Mouse (Mus musculus) neural tube, embryonic 13.5 days (tissue): ENCODE measurements around the gene Eif4g3. TPM values are rescaled to one million over a fixed set of nuclear protein-coding genes. Genes with fewer than 3 reads are reported as not detected.

ENCODE experiments used
- ATAC-seq: fragments of 200-750 bp; cut with Nextera tagmentation; 2 replicates; pipeline ENCODE4 v1.8.0; 2017; ENCODE audit warnings: low read depth, mild to moderate bottlenecking, moderate TSS enrichment, moderate library complexity
- H3K27ac ChIP-seq: fragments of 300-500 bp; sonication (generic); replicated peaks from 2 replicates; pipeline ENCODE4 v1.5.1; 2015; ENCODE audit warnings: moderate library complexity, mild to moderate bottlenecking, inconsistent platforms
- H3K27me3 ChIP-seq: fragments of 300-500 bp; sonication (generic); 2 replicates; pipeline ENCODE4 v1.6.1; 2015; ENCODE audit warnings: mild to moderate bottlenecking, inconsistent platforms
- H3K36me3 ChIP-seq: fragments of 300-500 bp; sonication (generic); 2 replicates; pipeline ENCODE4 v1.6.1; 2015; ENCODE audit warnings: mild to moderate bottlenecking, inconsistent platforms
- H3K4me1 ChIP-seq: fragments of 300-500 bp; sonication (generic); replicated peaks from 2 replicates; pipeline ENCODE4 v1.6.1; 2015; ENCODE audit warnings: inconsistent platforms
- H3K4me2 ChIP-seq: fragments of 300-500 bp; sonication (generic); 2 replicates; pipeline ENCODE4 v1.6.1; 2015; ENCODE audit warnings: inconsistent platforms, mild to moderate bottlenecking, moderate library complexity
- H3K4me3 ChIP-seq: fragments of 300-500 bp; sonication (generic); 2 replicates; pipeline ENCODE4 v1.5.1; 2015; ENCODE audit warnings: mild to moderate bottlenecking, inconsistent platforms
- H3K9ac ChIP-seq: fragments of 300-500 bp; sonication (generic); 2 replicates; pipeline ENCODE4 v1.6.1; 2015; ENCODE audit warnings: moderate library complexity, mild to moderate bottlenecking, inconsistent platforms
- H3K9me3 ChIP-seq: fragments of 300-500 bp; sonication (generic); 2 replicates; pipeline ENCODE4 v1.6.1; 2016; ENCODE audit warnings: inconsistent platforms
- WGBS: fragments of 180-500 bp; shearing (Covaris S2); methylation state at CpG from one replicate; pipeline ENCODE4 v1.1.7; 2015; 5-methylcytosine and 5-hydroxymethylcytosine counted together
- polyA plus RNA-seq: library from polyadenylated mRNA; unstranded; fragments of >200 nt; fragmentation: Nextera tagmentation; extraction: Ambion mirVana; gene quantifications from 2 replicates; pipeline ENCODE4 v1.2.1, GENCODE M21; 2015

Gene Eif4g3
- polyA plus RNA-seq, 1 experiment from 2014 or later = 51.1 TPM

DNA sequence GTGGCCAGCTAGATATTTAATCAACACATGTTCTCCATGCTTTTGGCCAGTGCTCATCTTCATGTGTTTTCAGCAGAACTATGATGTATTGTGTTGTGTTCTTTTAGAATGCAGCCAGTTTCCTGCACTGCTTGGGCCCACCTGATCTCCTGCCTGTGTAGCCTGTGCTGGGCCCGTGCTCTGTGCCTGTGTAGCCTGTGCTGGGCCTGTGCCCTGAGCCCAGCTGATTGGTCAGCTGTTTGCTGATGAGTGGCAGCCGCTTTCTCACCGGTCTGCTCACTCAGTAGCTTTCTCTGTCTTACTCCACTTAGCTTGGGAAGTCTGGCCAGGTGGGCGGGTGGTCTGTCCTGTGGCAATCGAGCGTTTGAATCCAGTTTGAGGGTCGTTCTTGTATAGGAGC is 107.6 kb downstream of the Eif4g3 start:
- no peaks in the 10 kb centered on the region for H3K9me3 ChIP-seq
- WGBS = 88% methylated on average over 7 of the region's 7 CpGs
- 0 out of 2 replicates have a peak overlapping the region, but pooled peaks have one; percentile 9 for H3K27ac ChIP-seq
- no peak overlapping the region for H3K9ac ChIP-seq
- 0 out of 2 replicates have a peak, but pooled peaks cover 3% of the 10 kb centered on the region for H3K4me1 ChIP-seq
- H3K4me3 ChIP-seq = no peak overlapping the region
- H3K27me3 ChIP-seq = no peaks in the 10 kb centered on the region
- no peak for ATAC-seq
- peaks cover 65% of the 10 kb centered on the region for H3K36me3 ChIP-seq
- H3K4me2 ChIP-seq = no peak overlapping the region

GRCm38 (mm10) chr4:138101795-138102194 is 109.0 kb downstream of the Eif4g3 start:
- H3K36me3 ChIP-seq = peaks cover 73% of the 10 kb centered on the region
- WGBS = 86% methylated on average over 10 of the region's 10 CpGs
- H3K4me1 ChIP-seq = 0 out of 2 replicates have a peak, but pooled peaks cover 3% of the 10 kb centered on the region
- no peak for ATAC-seq
- H3K27ac ChIP-seq = no peak overlapping the region
- no peak overlapping the region for H3K4me3 ChIP-seq
- no peaks in the 10 kb centered on the region for H3K9me3 ChIP-seq
- no peak overlapping the region for H3K4me2 ChIP-seq
- no peak overlapping the region for H3K9ac ChIP-seq
- no peaks in the 10 kb centered on the region for H3K27me3 ChIP-seq

DNA sequence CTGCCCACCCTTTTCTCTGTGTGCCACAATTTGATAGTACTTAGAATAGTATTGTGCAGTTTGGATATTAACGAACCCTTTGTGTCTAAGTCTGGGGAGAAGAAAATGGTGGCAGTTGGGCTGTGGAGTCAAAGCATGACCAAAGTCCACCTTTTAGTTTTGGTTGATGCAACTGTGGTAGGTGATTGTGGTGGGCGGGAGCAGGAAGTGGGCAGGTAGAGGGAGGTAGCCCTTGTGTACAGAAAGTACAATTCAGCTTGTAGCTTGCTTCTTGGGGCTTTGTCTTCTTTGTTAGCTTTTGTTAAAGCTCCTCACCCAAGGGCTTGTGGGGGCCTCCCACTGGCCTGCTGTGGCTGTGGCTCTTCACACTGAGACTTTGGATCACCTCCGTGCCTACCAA is 109.6 kb downstream of the Eif4g3 start:
- Histone ChIP-seq H3K36me3 (peaks cover 70% of the 10 kb centered on the region), H3K9me3 (no peaks in the 10 kb centered on the region)
- no peak for ATAC-seq

GRCm38 (mm10) chr4:138104967-138105366 is 112.1 kb downstream of the Eif4g3 start:
- H3K27ac ChIP-seq = no peak overlapping the region
- H3K4me3 ChIP-seq = no peak overlapping the region
- H3K27me3 ChIP-seq = no peaks in the 10 kb centered on the region
- peaks cover 70% of the 10 kb centered on the region for H3K36me3 ChIP-seq
- H3K9me3 ChIP-seq = no peaks in the 10 kb centered on the region
- peaks cover 6% of the 10 kb centered on the region; the same call in 1 of the 2 replicates for H3K4me1 ChIP-seq
- ATAC-seq = no peak
- no peak overlapping the region for H3K9ac ChIP-seq
- no peak overlapping the region for H3K4me2 ChIP-seq
- WGBS = 93% methylated on average over 3 of the region's 3 CpGs

More for the DNA sequence above, 109.6 kb downstream of the Eif4g3 start:
- 0 out of 2 replicates have a peak, but pooled peaks cover 3% of the 10 kb centered on the region for H3K4me1 ChIP-seq
- H3K27ac ChIP-seq = no peak overlapping the region
- no peaks in the 10 kb centered on the region for H3K27me3 ChIP-seq
- H3K9ac ChIP-seq = no peak overlapping the region
- H3K4me3 ChIP-seq = no peak overlapping the region
- 91% methylated on average over 3 of the region's 3 CpGs for WGBS
- no peak overlapping the region for H3K4me2 ChIP-seq

DNA sequence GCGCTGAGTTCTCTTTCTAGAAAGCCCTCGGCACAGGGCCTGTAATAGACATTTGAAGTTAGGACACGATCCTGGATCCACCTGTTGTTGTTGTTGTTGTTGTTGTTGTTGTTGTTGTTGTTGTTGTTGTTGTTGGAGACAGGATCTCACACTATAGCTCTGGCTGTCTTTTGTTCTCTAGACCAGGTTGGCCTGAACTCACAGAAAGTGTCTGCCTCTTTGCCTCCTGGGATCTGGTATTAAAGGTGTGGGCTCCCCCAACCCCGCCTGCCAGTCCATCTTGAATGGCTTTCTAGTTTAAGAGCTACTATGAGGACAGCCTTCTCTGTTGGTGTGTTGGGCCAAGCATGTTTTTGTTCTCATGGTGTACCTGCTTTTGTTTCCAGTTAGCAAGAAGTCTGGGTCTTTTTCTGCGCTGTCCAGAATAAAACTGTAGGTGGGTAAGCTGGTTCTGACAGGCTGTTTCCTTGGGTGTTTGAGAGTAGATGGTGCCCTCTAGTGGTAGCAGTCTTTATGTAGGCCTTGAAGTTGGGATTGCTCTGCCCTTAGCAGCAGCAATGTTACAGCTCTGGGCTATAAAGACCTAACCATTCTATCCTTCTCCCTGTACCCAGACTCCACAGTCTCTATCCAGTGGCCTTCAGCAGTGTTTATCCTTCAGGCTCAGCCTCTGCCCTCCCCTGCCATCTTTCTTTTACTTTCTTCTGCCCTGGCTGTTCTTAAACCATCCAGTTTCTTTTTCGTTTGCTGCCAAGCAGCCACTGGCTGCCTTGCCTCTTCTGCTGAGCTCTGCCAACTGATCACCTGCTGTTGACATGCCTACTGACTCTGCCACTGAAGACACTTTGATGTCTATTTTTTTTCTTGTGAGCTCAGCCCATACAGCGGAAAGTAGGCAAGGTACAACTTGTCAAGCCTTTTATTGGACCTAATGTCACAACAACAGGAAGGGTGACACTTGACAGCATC is 114.9 kb downstream of the Eif4g3 start:
- peak; percentile 71; the same call in 1 of the 2 replicates for ATAC-seq
- H3K27ac ChIP-seq = no peak overlapping the region
- H3K9ac ChIP-seq = no peak overlapping the region
- no peaks in the 10 kb centered on the region for H3K27me3 ChIP-seq
- WGBS = 88% methylated on average over 7 of the region's 7 CpGs
- peaks cover 66% of the 10 kb centered on the region for H3K36me3 ChIP-seq
- H3K4me1 ChIP-seq = peaks cover 3% of the 10 kb centered on the region; the same call in 1 of the 2 replicates
- H3K4me2 ChIP-seq = no peak overlapping the region
- H3K4me3 ChIP-seq = no peak overlapping the region
- H3K9me3 ChIP-seq = no peaks in the 10 kb centered on the region

- Histone ChIP-seq H3K9me3 (no peaks in the 10 kb centered on the region), H3K4me2 (no peak overlapping the region), H3K9ac (no peak overlapping the region), H3K27ac (no peak overlapping the region), H3K4me1 (peaks cover 3% of the 10 kb centered on the region; the same call in 1 of the 2 replicates), H3K4me3 (no peak overlapping the region), H3K36me3 (peaks cover 60% of the 10 kb centered on the region), H3K27me3 (no peaks in the 10 kb centered on the region)
- 54% methylated on average over 2 of the region's 2 CpGs for WGBS
- no peak for ATAC-seq
Measured at GRCm38 (mm10) chr4:138108541-138108940, 115.7 kb downstream of the Eif4g3 start.

DNA sequence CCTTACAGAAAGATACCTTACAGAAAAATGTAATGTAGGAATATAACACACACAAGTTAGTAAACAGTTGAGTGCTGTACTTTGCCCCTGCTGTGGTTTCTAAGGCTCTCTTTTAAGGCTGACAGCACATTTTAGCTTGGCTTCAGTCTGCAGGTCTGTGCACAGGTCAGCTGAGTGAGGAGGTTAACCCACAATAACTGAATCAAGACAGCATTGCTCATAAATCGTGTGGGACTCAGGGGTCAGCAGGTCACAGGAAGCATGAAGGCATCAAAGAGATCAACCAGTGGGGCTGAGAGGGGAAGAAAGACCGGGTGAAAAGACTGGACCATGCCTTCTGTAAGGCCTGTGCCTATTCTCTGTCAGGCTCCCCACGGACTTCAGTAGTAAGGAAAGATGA is 116.5 kb downstream of the Eif4g3 start:
- Histone ChIP-seq H3K4me1 (peaks cover 3% of the 10 kb centered on the region; the same call in 1 of the 2 replicates), H3K36me3 (peaks cover 54% of the 10 kb centered on the region), H3K9ac (no peak overlapping the region), H3K4me3 (no peak overlapping the region), H3K4me2 (no peak overlapping the region), H3K9me3 (no peaks in the 10 kb centered on the region), H3K27ac (no peak overlapping the region), H3K27me3 (no peaks in the 10 kb centered on the region)
- ATAC-seq = no peak
- WGBS = 17% methylated on average over 3 of the region's 3 CpGs

DNA sequence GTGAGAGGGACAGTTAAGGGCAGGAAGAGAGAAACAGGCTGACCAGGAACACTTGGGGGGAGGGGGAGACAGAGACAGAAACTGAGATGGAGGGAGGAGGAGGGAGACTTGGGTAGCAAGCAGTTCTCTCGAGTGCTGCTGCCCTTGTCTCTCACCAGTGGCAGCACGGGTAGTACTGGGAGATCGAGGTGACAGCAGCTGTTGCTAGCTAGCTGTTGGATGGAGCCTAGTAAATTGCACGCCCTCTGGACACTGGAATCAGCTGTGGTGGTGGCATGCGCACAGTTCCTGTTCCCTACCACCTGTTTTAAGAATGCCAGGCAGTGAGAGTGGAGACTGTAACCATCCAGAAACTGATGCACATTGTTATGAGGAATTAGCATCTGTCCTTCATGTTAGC is 119.0 kb downstream of the Eif4g3 start:
- Histone ChIP-seq H3K9me3 (no peaks in the 10 kb centered on the region), H3K36me3 (peaks cover 41% of the 10 kb centered on the region), H3K4me3 (no peak overlapping the region), H3K27ac (no peak overlapping the region), H3K27me3 (no peaks in the 10 kb centered on the region), H3K4me2 (no peak overlapping the region), H3K4me1 (peaks cover 12% of the 10 kb centered on the region), H3K9ac (no peak overlapping the region)
- 74% methylated on average over 5 of the region's 5 CpGs for WGBS
- no peak for ATAC-seq

DNA sequence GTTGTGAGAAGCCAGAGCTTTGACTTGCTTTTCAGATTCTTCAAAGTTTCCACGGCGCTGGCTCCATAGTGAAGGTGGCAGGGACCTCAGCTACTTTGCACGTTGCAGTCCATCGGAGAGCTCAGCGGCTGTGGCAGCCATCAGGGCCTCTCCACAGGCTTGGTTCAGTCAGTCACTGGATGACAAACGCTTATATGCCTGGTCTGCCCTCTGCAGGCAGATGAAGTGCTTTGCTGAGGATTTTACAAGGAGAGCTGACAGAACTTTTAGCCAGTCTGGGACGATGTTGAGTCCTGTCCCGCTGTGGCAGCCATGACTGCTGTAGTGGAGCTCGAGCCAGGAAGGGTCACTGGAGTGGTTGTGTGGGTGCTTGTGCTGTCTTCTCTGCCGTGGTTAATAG is 126.9 kb downstream of the Eif4g3 start:
- ATAC-seq = peak; percentile 74
- H3K4me2 ChIP-seq = no peak overlapping the region
- H3K36me3 ChIP-seq = peaks cover 36% of the 10 kb centered on the region
- no peak overlapping the region for H3K4me3 ChIP-seq
- H3K9ac ChIP-seq = no peak overlapping the region
- WGBS = 48% methylated on average over 10 of the region's 10 CpGs
- H3K27ac ChIP-seq = peak overlapping the region; percentile 28; the same call in 1 of the 2 replicates
- H3K27me3 ChIP-seq = no peaks in the 10 kb centered on the region
- no peaks in the 10 kb centered on the region for H3K9me3 ChIP-seq
- H3K4me1 ChIP-seq = peaks cover 20% of the 10 kb centered on the region

- Histone ChIP-seq H3K9ac (no peak overlapping the region), H3K4me1 (peaks cover 11% of the 10 kb centered on the region; the same call in 1 of the 2 replicates), H3K4me3 (no peak overlapping the region), H3K36me3 (peaks cover 52% of the 10 kb centered on the region), H3K9me3 (no peaks in the 10 kb centered on the region), H3K27me3 (no peaks in the 10 kb centered on the region), H3K4me2 (no peak overlapping the region), H3K27ac (no peak overlapping the region)
- no peak for ATAC-seq
- 83% methylated on average over 7 of the region's 7 CpGs for WGBS
Measured at GRCm38 (mm10) chr4:138124046-138124445, 131.2 kb downstream of the Eif4g3 start.

GRCm38 (mm10) chr4:138127371-138127770 is 134.5 kb downstream of the Eif4g3 start:
- H3K36me3 ChIP-seq = peaks cover 46% of the 10 kb centered on the region
- H3K27ac ChIP-seq = no peak overlapping the region
- peaks cover 15% of the 10 kb centered on the region for H3K4me1 ChIP-seq
- WGBS = 96% methylated on average over 5 of the region's 5 CpGs
- H3K9me3 ChIP-seq = no peaks in the 10 kb centered on the region
- H3K9ac ChIP-seq = no peak overlapping the region
- H3K27me3 ChIP-seq = no peaks in the 10 kb centered on the region
- no peak for ATAC-seq
- H3K4me2 ChIP-seq = no peak overlapping the region
- no peak overlapping the region for H3K4me3 ChIP-seq

- Histone ChIP-seq H3K9me3 (no peaks in the 10 kb centered on the region), H3K9ac (no peak overlapping the region), H3K4me2 (no peak overlapping the region), H3K27ac (no peak overlapping the region), H3K36me3 (peaks cover 50% of the 10 kb centered on the region), H3K4me1 (peaks cover 15% of the 10 kb centered on the region), H3K4me3 (no peak overlapping the region), H3K27me3 (no peaks in the 10 kb centered on the region)
- ATAC-seq = no peak
- WGBS = 88% methylated on average over 7 of the region's 7 CpGs
Measured at GRCm38 (mm10) chr4:138127781-138128180, 135.0 kb downstream of the Eif4g3 start.
